Mouse (Mus musculus): ENCODE measurements around the gene Kng2. TPM values are rescaled to one million over a fixed set of nuclear protein-coding genes. Genes with fewer than 3 reads are reported as not detected.

The Kng2 gene
- not detected in 2 replicates for polyA plus RNA-seq (2012; ENCODE audit: low replicate concordance)

DNA sequence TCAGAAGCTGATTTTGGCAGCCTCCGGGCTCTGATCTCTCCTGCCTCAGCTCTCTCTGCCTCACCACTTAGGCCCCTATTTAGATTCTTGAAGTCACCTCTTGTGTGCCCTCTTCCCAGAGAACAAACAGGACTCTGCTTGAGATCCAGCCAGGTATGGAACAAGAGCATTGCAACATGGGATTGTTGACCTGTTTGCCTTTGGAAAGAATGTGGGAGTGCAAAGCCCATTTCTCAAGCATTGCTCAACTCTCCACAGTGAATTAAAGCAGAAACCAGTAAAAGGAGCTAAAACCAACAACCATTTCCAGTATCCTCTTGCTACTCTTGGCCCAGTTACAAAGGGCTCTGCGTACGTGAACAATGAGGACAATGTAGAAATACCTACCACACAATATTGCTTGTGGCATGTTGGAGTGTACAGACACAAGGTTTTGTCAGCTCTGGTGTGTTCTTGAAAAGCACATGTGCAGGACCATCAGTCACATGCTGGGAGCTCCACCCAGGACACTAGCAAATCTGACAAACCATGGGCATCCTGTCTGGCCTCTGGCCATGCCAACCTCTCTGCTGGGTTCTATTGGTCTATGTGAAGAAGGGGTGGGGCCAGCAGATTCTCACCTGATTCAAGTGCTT lies at the start of gene Kng2:
TSS of gene Kng2 (minus strand) at position 517 of the 635 bp plus-strand sequence.

DNA sequence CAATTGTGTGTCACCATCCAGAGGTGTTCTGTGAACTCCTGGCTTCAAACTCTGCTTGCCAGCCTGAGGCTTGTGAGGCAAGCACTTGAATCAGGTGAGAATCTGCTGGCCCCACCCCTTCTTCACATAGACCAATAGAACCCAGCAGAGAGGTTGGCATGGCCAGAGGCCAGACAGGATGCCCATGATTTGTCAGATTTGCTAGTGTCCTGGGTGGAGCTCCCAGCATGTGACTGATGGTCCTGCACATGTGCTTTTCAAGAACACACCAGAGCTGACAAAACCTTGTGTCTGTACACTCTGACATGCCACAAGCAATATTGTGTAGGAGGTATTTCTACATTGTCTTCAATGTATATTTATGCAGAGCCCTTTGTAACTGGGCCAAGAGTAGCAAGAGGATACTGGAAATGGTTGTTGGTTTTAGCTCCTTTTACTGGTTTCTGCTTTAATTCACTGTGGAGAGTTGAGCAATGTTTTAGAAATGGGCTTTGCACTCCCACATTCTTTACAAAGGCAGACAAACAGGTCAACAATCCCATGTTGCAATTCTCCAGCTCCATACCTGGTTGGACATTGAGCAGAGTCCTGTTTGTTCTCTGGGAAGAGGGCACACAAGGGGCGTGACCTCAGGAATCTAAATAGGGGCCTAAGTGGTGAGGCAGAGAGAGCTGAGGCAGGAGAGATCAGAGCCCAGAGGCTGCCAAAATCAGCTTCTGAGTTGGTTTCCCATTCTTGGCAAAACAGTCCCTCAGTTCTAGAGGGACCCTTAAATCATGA lies 28.6 kb upstream of the Kng2 start, which contains the start of gene Kng1:
TSS of gene Kng1 (plus strand) at position 198 of the 780 bp plus-strand sequence.

DNA sequence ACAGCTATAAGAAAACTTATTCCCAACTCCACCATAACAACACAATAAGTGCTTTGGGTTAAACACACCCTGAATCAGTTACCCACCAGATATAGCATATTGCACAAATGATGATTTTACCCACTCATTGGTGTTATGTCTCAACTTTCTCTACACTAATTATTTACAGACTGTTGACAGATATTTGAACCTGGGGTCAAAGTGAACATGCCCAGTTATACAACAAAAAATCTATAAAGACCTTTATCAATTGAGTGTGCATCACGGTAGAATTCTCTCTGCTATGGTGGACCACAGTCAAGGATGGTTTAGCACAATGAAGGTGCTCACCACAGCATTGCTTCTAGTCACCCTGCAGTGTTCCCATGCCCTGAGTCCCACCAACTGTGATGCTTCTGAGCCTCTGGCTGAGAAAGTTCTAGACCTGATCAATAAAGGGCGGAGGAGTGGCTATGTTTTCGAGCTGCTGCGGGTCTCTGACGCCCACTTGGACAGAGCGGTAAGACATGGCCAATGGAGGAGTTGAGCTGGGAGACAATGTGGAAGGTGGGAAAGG lies 78.4 kb downstream of the Kng2 start, which contains the start of gene Hrg:
TSS of gene Hrg (plus strand) at position 233 of the 556 bp plus-strand sequence.

Other genes starting within 250 kb of the Kng2 start
- not detected in 2 replicates for gene Crygs, start 217.9 kb downstream of the Kng2 start, polyA plus RNA-seq (2012; ENCODE audit: low replicate concordance)
- gene Tbccd1, start 171.8 kb downstream of the Kng2 start, polyA plus RNA-seq (2012; ENCODE audit: low replicate concordance): 1.2 and 3.8 TPM in 2 replicates
- 32.3 and 59.9 TPM in 2 replicates for gene Dnajb11, start 171.6 kb downstream of the Kng2 start, polyA plus RNA-seq (2012; ENCODE audit: low replicate concordance)
- not detected in 2 replicates for gene Ahsg, start 138.2 kb downstream of the Kng2 start, polyA plus RNA-seq (2012; ENCODE audit: low replicate concordance)
- gene Fetub, start 111.1 kb downstream of the Kng2 start, polyA plus RNA-seq (2012; ENCODE audit: low replicate concordance): not detected in 2 replicates
- not detected in 2 replicates for gene Hrg, start 78.4 kb downstream of the Kng2 start, polyA plus RNA-seq (2012; ENCODE audit: low replicate concordance)
- not detected in 2 replicates for gene Kng1, start 28.4 kb upstream of the Kng2 start, polyA plus RNA-seq (2012; ENCODE audit: low replicate concordance)
- gene Eif4a2, start 78.0 kb upstream of the Kng2 start, polyA plus RNA-seq (2012; ENCODE audit: low replicate concordance): 5.9 and 20.9 TPM in 2 replicates
- gene Rfc4, start 98.3 kb upstream of the Kng2 start, polyA plus RNA-seq (2012; ENCODE audit: low replicate concordance): 0.53 and 12.6 TPM in 2 replicates
- not detected in 2 replicates for gene Adipoq, start 117.1 kb upstream of the Kng2 start, polyA plus RNA-seq (2012; ENCODE audit: low replicate concordance)
- 64.6 and 108 TPM in 2 replicates for gene St6gal1, start 195.3 kb upstream of the Kng2 start, polyA plus RNA-seq (2012; ENCODE audit: low replicate concordance)

Measured in hematopoietic multipotent progenitor cell, adult 10-12 weeks (in vitro differentiated cells).